Mouse (Mus musculus) urinary bladder, postnatal 25 days (tissue): ENCODE results near the gene Krtap5-5.
"Not testable (repeated sequence)": the region's sequence is repeated elsewhere in the genome, so short reads cannot be mapped to it uniquely, and the experiment has no call there.

ENCODE experiments used
- DNase-seq: peaks from one replicate; pipeline ENCODE4 v3.0.0; 2022; ENCODE audit warnings: low spot score

The Krtap5-5 gene

DNA sequence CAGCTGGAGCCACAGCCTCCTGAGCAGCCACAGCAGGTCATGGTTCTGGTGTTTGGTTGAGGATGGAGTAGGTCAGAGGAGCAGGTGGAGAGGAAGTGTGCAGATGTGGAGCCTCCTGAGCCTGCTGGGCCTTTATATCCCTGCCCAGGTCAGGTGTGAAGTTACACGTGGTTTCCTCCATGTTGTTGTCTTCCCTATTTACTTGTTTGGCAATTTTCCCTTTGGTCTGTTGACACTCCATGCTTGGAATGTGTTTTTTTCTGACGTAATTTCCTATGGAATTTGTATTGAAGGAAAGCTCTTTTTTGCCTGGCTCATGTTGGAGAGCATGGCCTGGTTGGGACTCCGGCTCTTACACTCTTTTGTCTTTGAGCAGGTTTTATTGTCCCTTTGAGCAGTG is at the start of gene Krtap5-5:
Krtap5-5 (minus strand) TSS at position 101 of the 400 bp plus-strand sequence.
- DNase-seq, result not testable (repeated sequence)

DNA sequence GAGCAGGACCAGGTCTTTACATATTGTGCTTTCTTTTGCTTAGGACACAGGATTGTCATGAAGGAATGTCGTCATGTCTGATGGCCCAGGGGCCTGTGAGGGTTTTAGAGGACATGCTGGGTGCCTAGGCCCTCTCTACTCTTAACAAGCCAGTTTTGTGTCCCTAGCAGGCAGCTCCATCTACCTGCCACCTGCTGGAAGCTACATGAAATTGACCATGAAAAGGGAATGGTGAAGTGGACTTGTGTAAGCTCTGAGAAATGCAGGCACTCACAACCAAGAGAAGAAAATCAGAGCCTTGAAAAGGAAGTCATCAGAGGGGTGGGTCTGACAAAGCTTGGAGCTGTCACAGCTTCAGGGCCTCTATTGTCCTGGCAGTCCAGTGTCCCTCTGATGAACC is 49.5 kb upstream of the Krtap5-5 start:
- not testable (repeated sequence) for DNase-seq

DNA sequence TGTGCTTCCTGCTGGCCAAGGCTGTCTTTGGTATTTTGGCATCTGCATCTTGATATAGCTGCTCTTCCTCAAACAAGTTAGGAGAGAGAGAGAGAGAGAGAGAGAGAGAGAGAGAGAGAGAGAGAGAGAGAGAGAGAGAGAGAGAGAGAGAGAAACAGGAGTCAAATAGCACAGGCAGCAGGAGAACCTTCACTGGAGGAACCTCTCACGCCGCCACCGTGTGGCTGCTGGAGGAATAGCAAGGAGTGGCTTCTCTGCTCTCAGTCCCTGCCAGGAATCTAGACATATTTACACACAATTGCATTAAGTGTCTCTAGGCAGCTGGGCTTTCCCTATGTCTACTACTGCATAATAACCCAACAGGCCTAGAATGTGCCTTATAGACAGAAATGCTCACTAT is 48.4 kb upstream of the Krtap5-5 start:
- peak; percentile 65 for DNase-seq

- not testable (repeated sequence) for DNase-seq
Measured at GRCm38 (mm10) chr7:142274263-142274662, 44.5 kb upstream of the Krtap5-5 start, which contains the start of gene Gm4559. Gene Gm4559 (minus strand): TSS chr7:142274363.

GRCm38 (mm10) chr7:142258254-142258653 is 28.5 kb upstream of the Krtap5-5 start, which contains the start of gene Gm2431:
Gene Gm2431 (minus strand): TSS chr7:142258354.
- not testable (repeated sequence) for DNase-seq

- peak; percentile 15 for DNase-seq
Measured at GRCm38 (mm10) chr7:142255517-142255916, 25.7 kb upstream of the Krtap5-5 start.

- DNase-seq, result peak; percentile 11
Measured at GRCm38 (mm10) chr7:142249824-142250223, 20.1 kb upstream of the Krtap5-5 start.

GRCm38 (mm10) chr7:142240978-142241377 is 11.2 kb upstream of the Krtap5-5 start, which contains the start of gene Gm40460:
Gene Gm40460 (minus strand): TSS chr7:142241078.
- no peak for DNase-seq

GRCm38 (mm10) chr7:142231540-142231939 is 1.8 kb upstream of the Krtap5-5 start:
- DNase-seq, result no peak

- no peak for DNase-seq
Measured at GRCm38 (mm10) chr7:142224518-142224917, 5.3 kb downstream of the Krtap5-5 start.

- not testable (repeated sequence) for DNase-seq
Measured at GRCm38 (mm10) chr7:142212136-142212535, 17.6 kb downstream of the Krtap5-5 start.

- DNase-seq, result no peak
Measured at GRCm38 (mm10) chr7:142211559-142211958, 18.2 kb downstream of the Krtap5-5 start, which contains the start of gene Gm7579. Gene Gm7579 (plus strand): TSS chr7:142211859.

GRCm38 (mm10) chr7:142206891-142207290 is 22.9 kb downstream of the Krtap5-5 start:
- DNase-seq, result not testable (repeated sequence)

DNA sequence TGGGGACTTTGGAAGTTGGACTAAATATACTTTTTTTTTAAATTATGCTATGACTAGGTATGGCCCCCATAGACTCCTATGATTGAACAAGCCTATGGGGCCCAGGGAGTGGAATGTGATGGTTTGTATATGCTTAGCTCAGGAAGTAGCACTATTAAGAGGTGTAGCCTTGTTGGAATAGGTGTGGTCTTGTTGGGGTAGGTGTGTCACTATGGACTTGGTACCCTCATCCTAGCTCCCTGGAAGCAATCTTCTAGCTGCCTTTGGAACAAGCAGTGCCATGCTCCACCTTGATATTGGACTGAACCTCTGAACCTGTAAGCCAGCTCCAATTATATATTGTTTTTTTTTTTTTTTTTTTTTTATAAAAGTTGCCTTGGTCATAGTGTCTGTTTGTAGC is 24.3 kb downstream of the Krtap5-5 start:
- DNase-seq, result no peak

GRCm38 (mm10) chr7:142201064-142201463 is 28.7 kb downstream of the Krtap5-5 start, which contains the start of gene Krtap5-3:
Gene Krtap5-3 (plus strand): TSS chr7:142201364.
- no peak for DNase-seq

- DNase-seq, result no peak
Measured at GRCm38 (mm10) chr7:142198748-142199147, 31.0 kb downstream of the Krtap5-5 start.

GRCm38 (mm10) chr7:142190289-142190688 is 39.5 kb downstream of the Krtap5-5 start, which contains the start of gene Gm10153:
Gene Gm10153 (minus strand): TSS chr7:142190389.
- DNase-seq, result no peak

DNA sequence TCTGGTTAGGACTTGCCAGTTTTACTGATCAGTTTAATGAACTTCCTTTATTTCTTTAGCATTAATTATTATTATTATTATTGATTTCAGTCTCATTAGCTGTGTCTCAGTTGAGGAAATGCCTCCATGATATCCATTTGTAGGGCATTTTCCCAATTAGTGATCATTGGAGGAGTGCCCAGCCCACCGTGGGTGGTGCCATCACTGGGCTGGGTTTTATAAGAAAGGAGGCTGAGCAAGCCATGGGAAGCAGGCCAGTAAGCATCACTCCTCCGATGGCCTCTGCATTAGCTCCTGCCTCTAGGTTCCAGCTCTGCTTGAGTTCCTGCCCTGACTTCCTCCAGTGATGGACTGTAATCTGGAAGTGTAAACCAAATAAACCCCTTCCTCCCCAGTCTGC is 41.6 kb downstream of the Krtap5-5 start:
- no peak for DNase-seq

DNA sequence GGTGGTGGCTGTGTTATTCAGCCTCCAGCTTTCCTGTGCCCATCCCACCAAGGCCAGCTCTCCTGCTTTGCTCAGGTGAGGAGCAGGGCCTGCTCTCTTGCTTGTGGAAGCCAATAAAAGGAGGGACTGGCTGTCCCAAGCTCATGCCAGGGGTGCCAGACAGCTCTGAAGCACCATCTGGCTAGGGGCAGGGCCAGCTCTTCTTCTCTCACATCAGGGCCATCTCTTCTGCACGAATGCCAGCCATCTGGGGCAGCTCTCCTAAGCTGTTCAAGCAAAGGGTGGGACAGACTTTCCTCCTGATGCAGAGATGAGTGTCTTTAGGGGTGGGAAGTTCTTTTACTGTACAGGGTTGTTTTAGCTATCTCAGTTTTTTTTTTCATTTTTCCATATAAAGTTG is 48.8 kb downstream of the Krtap5-5 start:
- DNase-seq, result no peak
